Mouse (Mus musculus) testis, adult 2 months (tissue): ENCODE results near the gene Fam198a. TPM values are rescaled to one million over a fixed set of nuclear protein-coding genes. Genes with fewer than 3 reads are reported as not detected.

Experiments used
- H3K27ac ChIP-seq: fragments of 200-500 bp; 2 replicates; pipeline ENCODE4 v1.5.1; 2012; ENCODE audit warnings: low read depth, low read length; ENCODE audit not compliant: control insufficient read depth, insufficient read depth
- H3K27me3 ChIP-seq: fragments of 200-500 bp; 2 replicates; pipeline ENCODE4 v1.6.1; 2012; ENCODE audit warnings: mild to moderate bottlenecking, low read length, moderate library complexity; ENCODE audit not compliant: control insufficient read depth, insufficient read depth
- H3K36me3 ChIP-seq: fragments of 200-500 bp; 2 replicates; pipeline ENCODE4 v1.6.1; 2012; ENCODE audit warnings: mild to moderate bottlenecking, low read length; ENCODE audit not compliant: control insufficient read depth, insufficient read depth
- H3K4me1 ChIP-seq: fragments of 200-500 bp; 2 replicates; pipeline ENCODE4 v1.6.1; 2012; ENCODE audit warnings: low read length; ENCODE audit not compliant: control insufficient read depth, insufficient read depth
- H3K4me3 ChIP-seq: fragments of 200-500 bp; 2 replicates; pipeline ENCODE4 v1.5.1; 2012; ENCODE audit warnings: low read depth, mild to moderate bottlenecking, low read length, moderate library complexity, mixed read lengths; ENCODE audit not compliant: control insufficient read depth
- CTCF ChIP-seq: fragments of 200-500 bp; IDR thresholded peaks from 2 replicates; pipeline ENCODE4 v1.5.1; 2012; ENCODE audit warnings: low read depth, mild to moderate bottlenecking, inconsistent platforms, low read length, moderate library complexity; ENCODE audit not compliant: control insufficient read depth, insufficient read depth, insufficient replicate concordance
- POLR2A ChIP-seq: fragments of 200-500 bp; IDR thresholded peaks from 2 replicates; pipeline ENCODE4 v1.6.1; 2012; ENCODE audit warnings: low read depth, mild to moderate bottlenecking, inconsistent platforms, low read length, moderate library complexity; ENCODE audit not compliant: control insufficient read depth
- polyA plus RNA-seq: library from polyadenylated mRNA; depleted of rRNA; stranded (reverse); fragments of >200 nt; gene quantifications from 2 replicates; pipeline ENCODE4 v1.2.3, GENCODE M21; 2012

Gene Fam198a
- polyA plus RNA-seq, 1 experiment: 0.54 TPM

DNA sequence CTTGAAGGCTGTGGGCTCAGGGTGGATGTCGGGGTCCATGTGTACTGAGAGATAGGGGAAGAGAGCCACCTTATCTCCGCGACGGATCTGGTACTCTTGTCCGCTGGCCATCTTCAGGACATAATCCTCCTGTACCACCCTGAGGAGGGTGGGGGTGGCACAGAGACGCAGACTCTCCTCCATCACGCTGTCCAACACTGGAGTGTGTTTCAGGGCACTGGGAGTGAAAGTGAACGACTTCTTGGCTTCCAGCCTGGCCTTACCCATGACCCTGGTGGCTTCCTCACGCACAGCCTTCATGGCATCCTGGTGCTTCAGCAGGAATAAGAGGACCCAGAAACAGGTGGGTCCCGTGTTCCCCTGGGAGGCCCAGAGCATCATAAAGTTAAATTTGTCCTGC lies 35.7 kb upstream of the Fam198a start:
- TF ChIP-seq CTCF (no peak), POLR2A (no peak)
- H3K27ac ChIP-seq: no peak overlapping the region
- H3K4me1 ChIP-seq: no peaks in the 10 kb centered on the region
- no peak overlapping the region for H3K4me3 ChIP-seq
- no peaks in the 10 kb centered on the region for H3K36me3 ChIP-seq
- H3K27me3 ChIP-seq: no peaks in the 10 kb centered on the region

DNA sequence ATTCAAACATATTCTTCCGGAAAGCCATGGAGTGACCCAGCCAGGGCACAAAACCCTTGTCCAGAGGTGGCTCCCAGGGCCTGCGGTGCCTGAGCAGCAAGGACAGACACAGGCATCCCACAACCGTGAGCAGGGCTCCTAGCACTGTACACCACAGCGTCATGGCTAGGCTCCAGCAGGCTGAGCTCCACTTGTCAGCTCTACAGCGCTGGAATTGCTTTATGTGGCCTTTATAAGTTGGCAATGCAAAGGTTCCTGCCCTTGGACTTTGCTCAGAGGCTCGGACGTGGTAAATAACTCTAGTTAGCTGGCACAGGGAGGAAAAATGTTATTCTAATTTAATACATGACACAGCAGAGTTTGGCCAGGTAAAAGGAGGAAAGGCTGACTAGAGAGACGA lies 34.7 kb upstream of the Fam198a start, which contains the start of gene Cyp8b1:
Cyp8b1 (minus strand) TSS at position 204 of the 400 bp plus-strand sequence.
- Histone ChIP-seq H3K27me3 (no peaks in the 10 kb centered on the region), H3K36me3 (no peaks in the 10 kb centered on the region), H3K4me3 (no peak within 1 kb of the TSS), H3K4me1 (no peaks in the 10 kb centered on the region), H3K27ac (no peak within 1 kb of the TSS)
- no peak for TF ChIP-seq CTCF
- no peak for TF ChIP-seq POLR2A

DNA sequence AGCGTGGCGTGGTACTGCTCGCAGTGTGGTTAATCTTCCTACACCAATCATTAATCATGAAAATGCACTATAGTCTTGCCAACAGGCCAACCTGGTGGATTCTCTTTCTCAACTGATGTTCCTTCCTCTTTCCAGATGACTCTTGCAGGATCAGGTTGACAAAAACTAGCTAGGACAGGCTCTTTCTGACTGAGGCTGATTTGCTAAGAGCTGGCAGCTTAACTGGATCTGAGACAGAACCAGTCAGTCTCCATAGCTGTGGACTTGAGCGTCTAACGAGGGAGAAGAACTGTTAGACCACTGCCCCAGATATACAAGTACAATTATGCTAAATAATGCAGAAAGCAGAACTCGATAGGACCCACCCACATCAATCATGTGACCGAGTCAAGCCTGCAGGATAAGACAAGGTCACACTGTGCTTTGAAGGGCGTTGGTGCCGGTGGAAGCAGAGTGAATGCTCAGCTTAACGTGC lies 31.7 kb upstream of the Fam198a start:
- H3K27me3 ChIP-seq: no peaks in the 10 kb centered on the region
- H3K4me3 ChIP-seq: no peak overlapping the region
- TF ChIP-seq POLR2A (no peak), CTCF (no peak)
- no peak overlapping the region for H3K27ac ChIP-seq
- H3K4me1 ChIP-seq: no peaks in the 10 kb centered on the region
- no peaks in the 10 kb centered on the region for H3K36me3 ChIP-seq

DNA sequence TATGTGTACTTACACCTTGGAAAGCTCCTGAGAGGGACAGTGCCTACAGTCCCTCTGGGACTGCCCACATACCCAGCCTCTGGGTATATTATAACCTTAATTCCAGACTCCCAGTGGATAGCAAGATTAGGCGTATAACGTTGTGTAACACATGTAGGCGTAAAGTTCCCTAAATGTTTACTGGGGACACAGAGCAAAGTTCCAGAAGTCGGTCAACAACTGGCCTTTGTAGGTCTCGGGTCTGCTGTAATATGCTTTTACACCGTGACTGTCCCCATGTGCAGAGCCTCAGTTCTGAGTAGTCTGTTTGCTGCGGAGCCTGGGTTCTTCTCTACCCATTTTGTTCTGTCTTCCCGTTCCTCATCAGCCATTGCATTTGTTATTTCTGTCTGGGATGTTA lies 27.3 kb upstream of the Fam198a start:
- Histone ChIP-seq H3K4me1 (no peaks in the 10 kb centered on the region), H3K4me3 (no peak overlapping the region), H3K27ac (no peak overlapping the region), H3K27me3 (no peaks in the 10 kb centered on the region), H3K36me3 (no peaks in the 10 kb centered on the region)
- TF ChIP-seq CTCF: no peak
- TF ChIP-seq POLR2A: no peak

DNA sequence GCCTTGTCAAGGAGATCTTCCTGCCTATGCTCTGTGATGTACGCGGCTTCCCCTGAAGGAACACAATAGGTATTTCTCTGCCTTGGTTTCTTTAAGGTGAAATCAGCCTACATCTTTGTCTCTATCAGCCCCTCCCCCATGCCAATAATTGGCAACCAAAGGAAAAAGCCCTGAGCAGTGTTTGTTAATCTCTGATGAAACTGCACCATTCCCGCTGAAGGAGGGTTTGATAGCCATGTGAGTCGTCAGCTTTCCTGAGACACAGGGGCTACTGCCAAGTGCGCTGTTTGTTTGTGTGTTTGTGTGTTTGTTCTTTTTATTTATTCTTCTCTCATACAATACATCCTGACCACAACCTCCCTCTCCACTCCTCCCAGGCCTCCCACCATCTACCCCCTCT lies 26.9 kb upstream of the Fam198a start:
- no peaks in the 10 kb centered on the region for H3K27me3 ChIP-seq
- H3K4me1 ChIP-seq: no peaks in the 10 kb centered on the region
- H3K4me3 ChIP-seq: no peak overlapping the region
- H3K36me3 ChIP-seq: no peaks in the 10 kb centered on the region
- TF ChIP-seq CTCF (no peak), POLR2A (no peak)
- H3K27ac ChIP-seq: no peak overlapping the region

DNA sequence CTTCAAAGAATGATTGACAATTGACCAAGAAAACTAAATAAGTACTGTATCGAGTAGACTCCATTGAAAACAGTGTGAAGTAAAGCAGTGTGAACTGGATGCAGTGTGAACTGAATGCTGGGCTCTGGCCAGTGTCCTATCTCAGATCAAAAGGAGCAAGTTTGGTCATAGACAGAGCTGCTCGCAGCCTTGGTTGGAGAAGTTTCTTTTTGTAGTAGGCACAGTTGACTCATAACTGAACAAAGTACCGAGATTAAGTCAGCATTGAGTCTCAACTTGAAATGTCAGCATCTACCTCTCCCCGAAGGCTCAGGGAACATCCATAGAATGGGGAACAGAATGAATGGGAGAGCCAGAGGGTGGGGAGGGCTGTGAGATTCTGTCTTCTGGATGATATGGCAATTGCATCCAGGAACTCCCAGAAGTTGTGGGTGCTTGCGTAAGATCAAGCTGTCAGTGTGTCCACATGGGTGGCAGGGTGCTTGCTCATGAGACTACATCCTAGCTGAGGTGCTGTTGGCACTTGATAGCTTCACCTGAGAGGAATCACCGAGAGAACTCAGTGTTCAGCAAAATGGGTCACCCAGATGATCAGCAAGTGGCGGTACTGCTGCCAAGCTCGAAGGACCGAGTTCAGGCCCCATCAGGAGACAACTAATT lies 25.8 kb upstream of the Fam198a start:
- Histone ChIP-seq H3K27ac (no peak overlapping the region), H3K36me3 (no peaks in the 10 kb centered on the region), H3K4me1 (no peaks in the 10 kb centered on the region), H3K27me3 (no peaks in the 10 kb centered on the region), H3K4me3 (no peak overlapping the region)
- TF ChIP-seq POLR2A (no peak), CTCF (no peak)

DNA sequence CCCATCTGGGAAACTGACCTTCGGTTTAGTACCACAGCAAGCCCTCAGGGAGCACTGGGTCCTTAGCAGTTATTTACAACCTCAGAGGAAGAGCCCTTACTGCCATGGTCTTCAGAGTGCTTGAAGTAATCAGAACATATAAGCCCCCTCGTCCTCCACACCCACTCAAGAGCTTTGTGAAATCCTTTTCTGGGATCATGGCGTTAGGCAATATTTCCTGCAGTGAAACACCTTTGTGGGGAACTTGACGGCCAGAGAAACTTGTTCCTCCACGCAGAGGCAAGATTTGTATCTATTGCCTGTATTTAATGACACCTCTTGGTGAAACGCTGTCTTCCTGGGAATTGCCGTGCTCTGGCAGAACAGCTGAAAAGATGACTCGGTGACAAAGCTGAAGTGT lies 24.8 kb upstream of the Fam198a start:
- H3K36me3 ChIP-seq: no peaks in the 10 kb centered on the region
- H3K27ac ChIP-seq: no peak overlapping the region
- no peak for TF ChIP-seq CTCF
- TF ChIP-seq POLR2A: no peak
- H3K4me3 ChIP-seq: no peak overlapping the region
- H3K4me1 ChIP-seq: no peaks in the 10 kb centered on the region
- no peaks in the 10 kb centered on the region for H3K27me3 ChIP-seq

DNA sequence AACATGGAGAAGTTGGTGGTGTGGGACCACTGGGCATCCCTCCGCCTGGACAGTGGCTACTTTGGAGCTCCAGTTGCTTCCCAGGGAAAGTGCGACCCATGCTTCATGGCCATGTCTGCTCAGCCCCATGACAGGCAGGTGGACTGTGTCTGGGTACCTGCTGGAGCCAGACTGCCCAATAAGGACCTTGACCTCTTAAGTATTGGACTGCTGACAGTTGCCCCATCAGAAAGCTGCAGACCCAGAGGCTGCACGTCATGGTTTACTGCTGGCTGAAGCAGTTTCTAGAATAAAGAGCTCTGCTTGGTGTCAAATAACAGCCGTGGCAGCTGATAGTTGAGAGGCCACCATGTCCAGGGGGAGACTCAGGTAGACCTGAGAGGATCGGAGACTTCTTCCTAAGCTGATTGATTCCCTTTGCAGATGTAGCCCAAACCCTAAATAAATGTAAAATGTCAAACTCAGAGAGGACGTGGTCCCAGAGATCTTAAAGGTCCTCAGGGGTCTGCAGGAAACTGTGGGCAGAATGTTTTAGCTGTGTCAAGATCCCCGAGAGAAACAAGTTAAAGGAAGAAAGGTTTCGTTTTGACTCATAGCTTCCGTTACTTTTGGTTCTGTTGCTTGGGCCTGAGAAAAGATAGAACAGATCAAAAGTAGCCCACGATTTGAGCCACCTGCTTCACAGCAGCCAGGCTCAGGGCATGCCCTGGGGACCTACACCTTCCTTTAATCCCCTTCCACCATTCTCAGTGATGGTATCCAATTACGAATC lies 24.0 kb upstream of the Fam198a start:
- no peaks in the 10 kb centered on the region for H3K4me1 ChIP-seq
- no peaks in the 10 kb centered on the region for H3K27me3 ChIP-seq
- H3K36me3 ChIP-seq: no peaks in the 10 kb centered on the region
- no peak overlapping the region for H3K4me3 ChIP-seq
- TF ChIP-seq CTCF (no peak), POLR2A (no peak)
- no peak overlapping the region for H3K27ac ChIP-seq
